ENCODE assay signal across 17 mouse cellular contexts in genomic region chr11:111424871-111425270, GRCm38 (mm10).
"Had no signal": no experiment of that assay in that cellular context is flagged by ENCODE, and none has a peak within 500 bp of the region (broad histone marks: within the 10 kb centered on the region; RNA-seq: fewer than 3 reads in every experiment).

No protein-coding gene starts in this region.

- H3K9ac ChIP-seq: liver, embryonic 13.5 days; liver, embryonic 15.5 days; liver, postnatal 0 days; lung, embryonic 15.5 days; midbrain, embryonic 13.5 days; midbrain, embryonic 15.5 days; neural tube, embryonic 12.5 days; stomach, embryonic 15.5 days had no signal

- H3K4me1 ChIP-seq: liver, embryonic 13.5 days; liver, embryonic 15.5 days; megakaryocyte, embryonic 14.5 days; midbrain, embryonic 13.5 days; midbrain, embryonic 15.5 days; neural tube, embryonic 12.5 days; stomach, embryonic 15.5 days had no signal

- H3K27ac ChIP-seq: liver, embryonic 13.5 days; liver, embryonic 15.5 days; lung, embryonic 15.5 days; macrophage; midbrain, embryonic 13.5 days; midbrain, embryonic 15.5 days; neural tube, embryonic 12.5 days; stomach, embryonic 15.5 days; stomach, postnatal 0 days had no signal

- H3K4me2 ChIP-seq: liver, embryonic 11.5 days; liver, embryonic 13.5 days; liver, embryonic 15.5 days; lung, embryonic 15.5 days; midbrain, embryonic 11.5 days; midbrain, embryonic 13.5 days; midbrain, embryonic 15.5 days; neural tube, embryonic 12.5 days; stomach, embryonic 15.5 days had no signal

- H3K36me3 ChIP-seq: liver, embryonic 13.5 days; liver, embryonic 15.5 days; lung, embryonic 15.5 days; midbrain, embryonic 13.5 days; midbrain, embryonic 15.5 days; neural tube, embryonic 12.5 days; stomach, embryonic 15.5 days had no signal

- ATAC-seq: liver, postnatal 0 days; midbrain, embryonic 13.5 days; midbrain, embryonic 15.5 days had no signal

- DNase-seq: liver, embryonic 13.5 days; liver, postnatal 0 days; right cerebral cortex, postnatal 14 days; thymus, adult 2 months; thymus, postnatal 25 days; thymus, postnatal 4 days had no signal

- H3K27me3 ChIP-seq: liver, embryonic 13.5 days; liver, embryonic 15.5 days; lung, embryonic 15.5 days; megakaryocyte, embryonic 14.5 days; midbrain, embryonic 13.5 days; midbrain, embryonic 15.5 days; neural tube, embryonic 12.5 days; stomach, embryonic 15.5 days had no signal

- H3K9me3 ChIP-seq: liver, embryonic 13.5 days; liver, embryonic 15.5 days; lung, embryonic 15.5 days; megakaryocyte, embryonic 14.5 days; midbrain, embryonic 13.5 days; midbrain, embryonic 15.5 days; neural tube, embryonic 12.5 days; stomach, embryonic 15.5 days had no signal

- H3K4me3 ChIP-seq: liver, embryonic 13.5 days; liver, embryonic 15.5 days; lung, embryonic 15.5 days; megakaryocyte, embryonic 14.5 days; midbrain, embryonic 13.5 days; midbrain, embryonic 15.5 days; neural tube, embryonic 12.5 days; stomach, embryonic 15.5 days had no signal
